Mouse (Mus musculus) midbrain, embryonic 15.5 days (tissue): ENCODE measurements at regions not wholly inside any gene's neighbourhood (a gene's known extent, or its start where the extent isn't known, plus 50 kb on each side); places are given as distances from the start of the nearest gene placed in this dataset.

Source experiments
- ATAC-seq: fragments of 200-750 bp; cut with Nextera tagmentation; replicated peaks from 2 replicates; pipeline ENCODE4 v1.8.0; 2017; ENCODE audit warnings: moderate TSS enrichment
- H3K27ac ChIP-seq: fragments of 300-500 bp; sonication (generic); 2 replicates; pipeline ENCODE4 v1.5.1; 2015; ENCODE audit warnings: mild to moderate bottlenecking, inconsistent platforms
- H3K27me3 ChIP-seq: fragments of 300-500 bp; sonication (generic); replicated peaks from 2 replicates; pipeline ENCODE4 v1.6.1; 2015; ENCODE audit warnings: inconsistent platforms
- H3K36me3 ChIP-seq: fragments of 300-500 bp; sonication (generic); replicated peaks from 2 replicates; pipeline ENCODE4 v1.6.1; 2015; ENCODE audit warnings: inconsistent platforms
- H3K4me1 ChIP-seq: fragments of 300-500 bp; sonication (generic); 2 replicates; pipeline ENCODE4 v1.6.1; 2015; ENCODE audit warnings: inconsistent platforms
- H3K4me2 ChIP-seq: fragments of 300-500 bp; sonication (generic); 2 replicates; pipeline ENCODE4 v1.6.1; 2015; ENCODE audit warnings: inconsistent platforms, mild to moderate bottlenecking, moderate library complexity
- H3K4me3 ChIP-seq: fragments of 300-500 bp; sonication (generic); 2 replicates; pipeline ENCODE4 v1.5.1; 2015; ENCODE audit warnings: mild to moderate bottlenecking, inconsistent platforms
- H3K9ac ChIP-seq: fragments of 300-500 bp; sonication (generic); 2 replicates; pipeline ENCODE4 v1.6.1; 2015; ENCODE audit warnings: mild to moderate bottlenecking, inconsistent platforms
- H3K9me3 ChIP-seq: fragments of 300-500 bp; sonication (generic); 2 replicates; pipeline ENCODE4 v1.6.1; 2016; ENCODE audit warnings: inconsistent platforms
- WGBS: fragments of 180-500 bp; shearing (Covaris S2); methylation state at CpG from one replicate; pipeline ENCODE4 v1.1.7; 2015; ENCODE audit warnings: mixed read lengths; 5-methylcytosine and 5-hydroxymethylcytosine counted together

- Histone ChIP-seq H3K4me1 (peaks cover 8% of the 10 kb centered on the region; the same call in 1 of the 2 replicates), H3K9me3 (no peaks in the 10 kb centered on the region), H3K27me3 (no peaks in the 10 kb centered on the region), H3K4me3 (no peak overlapping the region), H3K36me3 (no peaks in the 10 kb centered on the region), H3K4me2 (no peak overlapping the region), H3K9ac (no peak overlapping the region), H3K27ac (no peak overlapping the region)
- 20% methylated on average over 9 of the region's 9 CpGs for WGBS
- ATAC-seq = no peak
Observed at GRCm38 (mm10) chr13:78576300-78577296, 377.0 kb upstream of the Nr2f1 start.

- ATAC-seq = no peak
- Histone ChIP-seq H3K36me3 (no peaks in the 10 kb centered on the region), H3K27me3 (no peaks in the 10 kb centered on the region), H3K9ac (no peak overlapping the region), H3K27ac (no peak overlapping the region), H3K9me3 (no peaks in the 10 kb centered on the region), H3K4me2 (no peak overlapping the region), H3K4me3 (no peak overlapping the region), H3K4me1 (no peaks in the 10 kb centered on the region)
- 75% methylated on average over 2 of the region's 2 CpGs for WGBS
Observed at GRCm38 (mm10) chr13:78571093-78571492, 371.5 kb upstream of the Nr2f1 start.

GRCm38 (mm10) chr13:78524446-78524937 is 324.9 kb upstream of the Nr2f1 start:
- no peak overlapping the region for H3K27ac ChIP-seq
- H3K27me3 ChIP-seq = no peaks in the 10 kb centered on the region
- H3K4me1 ChIP-seq = no peaks in the 10 kb centered on the region
- no peak overlapping the region for H3K4me3 ChIP-seq
- H3K9me3 ChIP-seq = no peaks in the 10 kb centered on the region
- WGBS = 33% methylated on average over 2 of the region's 2 CpGs
- H3K9ac ChIP-seq = no peak overlapping the region
- H3K4me2 ChIP-seq = no peak overlapping the region
- no peaks in the 10 kb centered on the region for H3K36me3 ChIP-seq
- no peak for ATAC-seq

- no peak overlapping the region for H3K4me3 ChIP-seq
- H3K9ac ChIP-seq = no peak overlapping the region
- WGBS = 97% methylated on average over 1 of the region's 1 CpGs
- H3K4me2 ChIP-seq = no peak overlapping the region
- H3K27me3 ChIP-seq = no peaks in the 10 kb centered on the region
- no peaks in the 10 kb centered on the region for H3K36me3 ChIP-seq
- H3K9me3 ChIP-seq = no peaks in the 10 kb centered on the region
- no peaks in the 10 kb centered on the region for H3K4me1 ChIP-seq
- H3K27ac ChIP-seq = no peak overlapping the region
- ATAC-seq = no peak
Observed at GRCm38 (mm10) chr13:78520771-78521170, 321.2 kb upstream of the Nr2f1 start.

GRCm38 (mm10) chr13:78520186-78520585 is 320.6 kb upstream of the Nr2f1 start:
- H3K4me3 ChIP-seq = no peak overlapping the region
- no peak overlapping the region for H3K4me2 ChIP-seq
- WGBS = 93% methylated on average over 3 of the region's 3 CpGs
- no peak for ATAC-seq
- no peak overlapping the region for H3K27ac ChIP-seq
- H3K27me3 ChIP-seq = no peaks in the 10 kb centered on the region
- H3K4me1 ChIP-seq = no peaks in the 10 kb centered on the region
- H3K36me3 ChIP-seq = no peaks in the 10 kb centered on the region
- no peaks in the 10 kb centered on the region for H3K9me3 ChIP-seq
- no peak overlapping the region for H3K9ac ChIP-seq

GRCm38 (mm10) chr13:78500551-78500950 is 301.0 kb upstream of the Nr2f1 start:
- no peak for ATAC-seq

GRCm38 (mm10) chr13:78483760-78484357 is 284.3 kb upstream of the Nr2f1 start:
- H3K36me3 ChIP-seq = no peaks in the 10 kb centered on the region
- WGBS = 84% methylated on average over 2 of the region's 2 CpGs
- ATAC-seq = no peak
- no peaks in the 10 kb centered on the region for H3K27me3 ChIP-seq
- no peak overlapping the region for H3K4me3 ChIP-seq
- H3K4me2 ChIP-seq = no peak overlapping the region
- H3K9ac ChIP-seq = no peak overlapping the region
- H3K27ac ChIP-seq = no peak overlapping the region
- H3K4me1 ChIP-seq = no peaks in the 10 kb centered on the region
- H3K9me3 ChIP-seq = no peaks in the 10 kb centered on the region

More at GRCm38 (mm10) chr13:78500551-78500950, 301.0 kb upstream of the Nr2f1 start:
- Histone ChIP-seq H3K4me2 (no peak overlapping the region), H3K36me3 (no peaks in the 10 kb centered on the region), H3K4me3 (no peak overlapping the region), H3K4me1 (no peaks in the 10 kb centered on the region), H3K9ac (no peak overlapping the region), H3K27me3 (no peaks in the 10 kb centered on the region), H3K9me3 (no peaks in the 10 kb centered on the region), H3K27ac (no peak overlapping the region)
- WGBS = 87% methylated on average over 7 of the region's 7 CpGs

GRCm38 (mm10) chr13:78482929-78483759 is 283.6 kb upstream of the Nr2f1 start:
- H3K27me3 ChIP-seq = no peaks in the 10 kb centered on the region
- 0 out of 2 replicates have a peak, but pooled peaks have one; percentile 45 for ATAC-seq
- H3K4me1 ChIP-seq = no peaks in the 10 kb centered on the region
- H3K36me3 ChIP-seq = no peaks in the 10 kb centered on the region
- WGBS = 74% methylated on average over 9 of the region's 9 CpGs
- H3K9ac ChIP-seq = no peak overlapping the region
- no peak overlapping the region for H3K27ac ChIP-seq
- H3K4me3 ChIP-seq = no peak overlapping the region
- no peak overlapping the region for H3K4me2 ChIP-seq
- no peaks in the 10 kb centered on the region for H3K9me3 ChIP-seq

GRCm38 (mm10) chr13:78451333-78452070 is 251.9 kb upstream of the Nr2f1 start:
- 37% methylated on average over 2 of the region's 2 CpGs for WGBS

GRCm38 (mm10) chr13:78446726-78447031 is 247.1 kb upstream of the Nr2f1 start:
- Histone ChIP-seq H3K27me3 (no peaks in the 10 kb centered on the region), H3K9ac (no peak overlapping the region), H3K4me2 (peak overlapping the region; percentile 47), H3K27ac (no peak overlapping the region), H3K4me1 (peaks cover 14% of the 10 kb centered on the region), H3K9me3 (no peaks in the 10 kb centered on the region), H3K36me3 (no peaks in the 10 kb centered on the region), H3K4me3 (peak overlapping the region; percentile 28)
- ATAC-seq = peak; percentile 78
- 19% methylated on average over 5 of the region's 5 CpGs for WGBS

More at GRCm38 (mm10) chr13:78451333-78452070, 251.9 kb upstream of the Nr2f1 start:
- H3K9me3 ChIP-seq = no peaks in the 10 kb centered on the region
- H3K9ac ChIP-seq = no peak overlapping the region
- H3K4me2 ChIP-seq = no peak overlapping the region
- no peaks in the 10 kb centered on the region for H3K36me3 ChIP-seq
- H3K4me1 ChIP-seq = peaks cover 6% of the 10 kb centered on the region; the same call in 1 of the 2 replicates
- H3K4me3 ChIP-seq = no peak overlapping the region
- no peak overlapping the region for H3K27ac ChIP-seq
- no peaks in the 10 kb centered on the region for H3K27me3 ChIP-seq
- ATAC-seq = no peak

- Histone ChIP-seq H3K27me3 (no peaks in the 10 kb centered on the region), H3K36me3 (no peaks in the 10 kb centered on the region), H3K4me1 (peaks cover 10% of the 10 kb centered on the region), H3K9ac (0 out of 2 replicates have a peak overlapping the region, but pooled peaks have one; percentile 2), H3K4me2 (peak overlapping the region; percentile 47), H3K27ac (no peak overlapping the region), H3K9me3 (no peaks in the 10 kb centered on the region), H3K4me3 (peak overlapping the region; percentile 28)
- ATAC-seq = peak; percentile 91
- WGBS = 11% methylated on average over 14 of the region's 14 CpGs
Observed at GRCm38 (mm10) chr13:78445891-78446725, 246.6 kb upstream of the Nr2f1 start.
